Mouse (Mus musculus): ENCODE data around the gene Rad23a.
A peak's percentile ranks its signal among the peaks of the same experiment; 100 is the strongest.

- peak; percentile 49 for TF ChIP-seq CTCF (IDR thresholded peaks at IDR 0.05; ENCODE audit: borderline replicate concordance, insufficient read depth, low read length)
- TF ChIP-seq POLR2A (IDR thresholded peaks at IDR 0.05; ENCODE audit: low read depth, low read length), result no peak
Observed at GRCm38 (mm10) chr8:84810896-84811295, 29.6 kb downstream of the Rad23a start.

Measured in embryonic fibroblast, embryonic 13.5 days (primary cell).